Mouse (Mus musculus): ENCODE results near the gene Slc25a34. TPM values are rescaled to one million over a fixed set of nuclear protein-coding genes. Genes with fewer than 3 reads are reported as not detected.

Slc25a34 gene
- total and polyA plus RNA-seq, 2 experiments from 2014 or later: 17.9 to 56.2 TPM

GRCm38 (mm10) chr4:141617299-141617698 lies 6.3 kb downstream of the Slc25a34 start:
- Histone ChIP-seq H3K27ac (ENCODE audit: low read depth) (peak overlapping the region; percentile 26; the same call in 1 of the 2 replicates), H3K27me3 (ENCODE audit: control insufficient read depth, insufficient read depth, low read length) (no peaks in the 10 kb centered on the region), H3K4me1 (ENCODE audit: control insufficient read depth, insufficient read depth) (peaks cover 13% of the 10 kb centered on the region), H3K9me3 (replicated peaks; ENCODE audit: control insufficient read depth, low read length) (no peaks in the 10 kb centered on the region), H3K4me2 (ENCODE audit: low read depth, low read length) (peak overlapping the region; percentile 62), H3K4me3 (ENCODE audit: low read depth, low read length) (peak overlapping the region; percentile 35), H3K36me3 (replicated peaks; ENCODE audit: control insufficient read depth, insufficient read depth, low read length) (no peaks in the 10 kb centered on the region), H3K9ac (replicated peaks; ENCODE audit: low read depth, low read length) (peak overlapping the region; percentile 39; the same call in 1 of the 2 replicates)
- WGBS: 6% methylated on average over 20 of the region's 20 CpGs
- TF ChIP-seq CTCF (IDR thresholded peaks at IDR 0.05; ENCODE audit: low read depth): peak; percentile 68
- 0 out of 2 replicates have a peak, but pooled peaks have one; percentile 35 for TF ChIP-seq EP300 (IDR thresholded peaks at IDR 0.05; ENCODE audit: low read depth)
- peak; percentile 65 for ATAC-seq (ENCODE audit: insufficient read depth, low read depth)
- peak; percentile 68 for DNase-seq (ENCODE audit: low spot score)

GRCm38 (mm10) chr4:141616811-141617210 lies 6.8 kb downstream of the Slc25a34 start:
- DNase-seq (ENCODE audit: low spot score) (no peak), ATAC-seq (ENCODE audit: insufficient read depth, low read depth) (no peak)
- Histone ChIP-seq H3K27me3 (ENCODE audit: control insufficient read depth, insufficient read depth, low read length) (no peaks in the 10 kb centered on the region), H3K4me1 (ENCODE audit: control insufficient read depth, insufficient read depth) (peaks cover 13% of the 10 kb centered on the region), H3K4me2 (ENCODE audit: low read depth, low read length) (no peak overlapping the region), H3K4me3 (ENCODE audit: low read depth, low read length) (no peak overlapping the region), H3K9me3 (replicated peaks; ENCODE audit: control insufficient read depth, low read length) (no peaks in the 10 kb centered on the region), H3K36me3 (replicated peaks; ENCODE audit: control insufficient read depth, insufficient read depth, low read length) (no peaks in the 10 kb centered on the region), H3K27ac (ENCODE audit: low read depth) (no peak overlapping the region), H3K9ac (replicated peaks; ENCODE audit: low read depth, low read length) (no peak overlapping the region)
- WGBS: 70% methylated on average over 6 of the region's 6 CpGs
- no peak for TF ChIP-seq EP300 (IDR thresholded peaks at IDR 0.05; ENCODE audit: low read depth)
- TF ChIP-seq CTCF (IDR thresholded peaks at IDR 0.05; ENCODE audit: low read depth): no peak

DNA sequence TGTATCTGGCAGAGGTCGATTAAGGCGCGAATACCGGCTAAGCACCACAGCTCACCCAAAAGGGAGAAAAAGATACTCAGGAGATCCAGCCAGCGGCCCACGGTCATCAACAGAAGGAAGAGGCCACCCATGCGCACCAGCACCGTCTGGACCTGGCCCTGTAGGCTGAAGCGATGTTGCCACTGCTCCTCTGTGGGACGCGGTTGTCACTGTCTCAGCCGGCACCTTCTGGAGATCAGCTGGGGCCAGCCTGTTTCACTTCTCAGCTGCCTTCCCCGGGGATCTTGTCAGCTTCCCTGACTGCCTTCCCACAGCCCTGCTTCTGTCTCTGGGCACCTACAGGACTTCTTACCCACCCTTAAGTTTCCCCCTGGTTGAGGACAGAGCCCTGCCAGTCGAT lies 8.7 kb downstream of the Slc25a34 start:
- Histone ChIP-seq H3K4me3 (ENCODE audit: low read depth, low read length) (no peak overlapping the region), H3K36me3 (replicated peaks; ENCODE audit: control insufficient read depth, insufficient read depth, low read length) (no peaks in the 10 kb centered on the region), H3K9me3 (replicated peaks; ENCODE audit: control insufficient read depth, low read length) (no peaks in the 10 kb centered on the region), H3K4me2 (ENCODE audit: low read depth, low read length) (no peak overlapping the region), H3K9ac (replicated peaks; ENCODE audit: low read depth, low read length) (no peak overlapping the region), H3K27me3 (ENCODE audit: control insufficient read depth, insufficient read depth, low read length) (no peaks in the 10 kb centered on the region), H3K27ac (ENCODE audit: low read depth) (no peak overlapping the region), H3K4me1 (ENCODE audit: control insufficient read depth, insufficient read depth) (peaks cover 13% of the 10 kb centered on the region)
- ATAC-seq (ENCODE audit: insufficient read depth, low read depth): no peak
- no peak for DNase-seq (ENCODE audit: low spot score)
- WGBS: 74% methylated on average over 14 of the region's 14 CpGs
- TF ChIP-seq CTCF (IDR thresholded peaks at IDR 0.05; ENCODE audit: low read depth) (no peak), EP300 (IDR thresholded peaks at IDR 0.05; ENCODE audit: low read depth) (no peak)

DNA sequence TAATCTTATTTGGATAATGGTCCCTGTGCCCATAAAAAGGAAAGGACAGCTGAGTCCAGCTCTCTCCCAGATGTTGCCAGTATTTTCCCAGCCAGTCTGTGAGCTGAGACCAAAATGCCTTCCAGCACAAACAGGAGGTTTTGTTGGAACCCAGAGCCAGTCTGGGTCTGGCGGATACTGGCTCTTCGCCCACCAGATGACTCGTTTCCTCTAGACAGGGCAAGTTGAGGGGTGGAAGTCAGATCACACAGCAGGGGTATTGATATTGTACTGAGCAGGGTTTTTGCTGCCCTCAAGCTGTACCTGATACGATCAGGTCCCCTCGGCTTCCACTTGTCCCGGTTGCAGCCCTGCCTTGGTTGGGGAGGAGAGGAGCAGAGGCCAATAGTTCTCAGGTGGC lies 14.1 kb downstream of the Slc25a34 start:
- H3K36me3 ChIP-seq (replicated peaks; ENCODE audit: control insufficient read depth, insufficient read depth, low read length): no peaks in the 10 kb centered on the region
- H3K4me1 ChIP-seq (ENCODE audit: control insufficient read depth, insufficient read depth): peaks cover 2% of the 10 kb centered on the region
- TF ChIP-seq EP300 (IDR thresholded peaks at IDR 0.05; ENCODE audit: low read depth): no peak
- TF ChIP-seq CTCF (IDR thresholded peaks at IDR 0.05; ENCODE audit: low read depth): no peak
- H3K9ac ChIP-seq (replicated peaks; ENCODE audit: low read depth, low read length): no peak overlapping the region
- no peaks in the 10 kb centered on the region for H3K27me3 ChIP-seq (ENCODE audit: control insufficient read depth, insufficient read depth, low read length)
- no peaks in the 10 kb centered on the region for H3K9me3 ChIP-seq (replicated peaks; ENCODE audit: control insufficient read depth, low read length)
- H3K4me3 ChIP-seq (ENCODE audit: low read depth, low read length): no peak overlapping the region
- peak; percentile 36; the same call in 1 of the 2 replicates for ATAC-seq (ENCODE audit: insufficient read depth, low read depth)
- 0 out of 2 replicates have a peak overlapping the region, but pooled peaks have one; percentile 4 for H3K27ac ChIP-seq (ENCODE audit: low read depth)
- peak; percentile 37 for DNase-seq (ENCODE audit: low spot score)
- 63% methylated on average over 6 of the region's 6 CpGs for WGBS
- H3K4me2 ChIP-seq (ENCODE audit: low read depth, low read length): no peak overlapping the region

DNA sequence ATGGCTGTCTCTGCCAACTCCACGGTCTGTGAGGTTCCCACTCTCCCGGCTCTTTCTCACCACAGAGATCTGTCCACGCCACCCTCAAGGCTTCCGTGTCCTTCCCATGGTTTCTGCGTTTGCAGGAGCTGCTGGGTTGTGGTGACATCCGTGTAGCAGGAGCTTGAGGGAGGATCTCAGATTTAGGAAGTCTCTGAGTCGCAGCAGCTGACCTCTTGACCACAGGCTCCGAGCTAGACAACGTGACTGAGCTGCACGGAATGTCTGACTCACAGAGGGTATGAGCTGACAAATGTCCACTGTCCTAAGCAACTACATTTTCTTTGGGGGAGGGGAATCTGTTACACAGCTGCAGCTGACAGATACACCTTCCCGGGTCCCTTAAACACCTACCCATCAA lies 17.8 kb downstream of the Slc25a34 start, which contains the start of gene Fblim1:
Gene Fblim1 (minus strand): TSS at position 236 of the 400 bp plus-strand sequence.
- Histone ChIP-seq H3K9ac (replicated peaks; ENCODE audit: low read depth, low read length) (no peak within 1 kb of the TSS), H3K27me3 (ENCODE audit: control insufficient read depth, insufficient read depth, low read length) (no peaks in the 10 kb centered on the region), H3K4me3 (ENCODE audit: low read depth, low read length) (no peak within 1 kb of the TSS), H3K4me1 (ENCODE audit: control insufficient read depth, insufficient read depth) (peaks cover 32% of the 10 kb centered on the region), H3K27ac (ENCODE audit: low read depth) (no peak within 1 kb of the TSS), H3K9me3 (replicated peaks; ENCODE audit: control insufficient read depth, low read length) (no peaks in the 10 kb centered on the region), H3K36me3 (replicated peaks; ENCODE audit: control insufficient read depth, insufficient read depth, low read length) (no peaks in the 10 kb centered on the region), H3K4me2 (ENCODE audit: low read depth, low read length) (no peak within 1 kb of the TSS)
- no peak for DNase-seq (ENCODE audit: low spot score)
- 62% methylated on average over 11 of the region's 11 CpGs for WGBS
- TF ChIP-seq EP300 (IDR thresholded peaks at IDR 0.05; ENCODE audit: low read depth): no peak
- TF ChIP-seq CTCF (IDR thresholded peaks at IDR 0.05; ENCODE audit: low read depth): no peak
- no peak for ATAC-seq (ENCODE audit: insufficient read depth, low read depth)

DNA sequence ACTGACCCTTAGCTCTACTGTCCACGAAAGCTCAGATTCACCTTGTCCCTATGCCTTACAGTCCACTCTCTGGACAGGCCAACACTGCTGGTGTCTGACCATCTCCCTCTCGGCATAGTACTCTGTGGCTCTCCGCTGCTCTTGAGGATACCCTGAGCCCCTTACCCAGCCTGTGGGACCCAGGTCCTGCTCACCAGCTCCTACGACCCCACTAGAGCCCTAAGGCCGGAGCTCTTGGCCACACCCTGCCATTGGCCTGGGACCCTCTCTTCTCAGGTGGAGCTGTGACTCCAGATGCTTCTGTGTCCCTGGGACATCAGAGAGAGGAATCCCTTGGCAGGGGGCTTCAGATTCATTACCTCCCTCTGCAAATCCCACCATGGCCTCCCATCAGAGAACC lies 18.2 kb downstream of the Slc25a34 start:
- Histone ChIP-seq H3K4me3 (ENCODE audit: low read depth, low read length) (no peak overlapping the region), H3K9ac (replicated peaks; ENCODE audit: low read depth, low read length) (no peak overlapping the region), H3K27me3 (ENCODE audit: control insufficient read depth, insufficient read depth, low read length) (no peaks in the 10 kb centered on the region), H3K9me3 (replicated peaks; ENCODE audit: control insufficient read depth, low read length) (no peaks in the 10 kb centered on the region), H3K4me2 (ENCODE audit: low read depth, low read length) (no peak overlapping the region), H3K36me3 (replicated peaks; ENCODE audit: control insufficient read depth, insufficient read depth, low read length) (no peaks in the 10 kb centered on the region), H3K4me1 (ENCODE audit: control insufficient read depth, insufficient read depth) (peaks cover 36% of the 10 kb centered on the region), H3K27ac (ENCODE audit: low read depth) (no peak overlapping the region)
- TF ChIP-seq EP300 (IDR thresholded peaks at IDR 0.05; ENCODE audit: low read depth): no peak
- TF ChIP-seq CTCF (IDR thresholded peaks at IDR 0.05; ENCODE audit: low read depth): no peak
- ATAC-seq (ENCODE audit: insufficient read depth, low read depth) (no peak), DNase-seq (ENCODE audit: low spot score) (no peak)
- 92% methylated on average over 5 of the region's 5 CpGs for WGBS

Measured in heart, postnatal 0 days (tissue).